Mouse (Mus musculus): ENCODE data around the gene Rfpl4b. TPM values are rescaled to one million over a fixed set of nuclear protein-coding genes. Genes with fewer than 3 reads are reported as not detected.

The Rfpl4b gene
- total RNA-seq (2023), result not detected

DNA sequence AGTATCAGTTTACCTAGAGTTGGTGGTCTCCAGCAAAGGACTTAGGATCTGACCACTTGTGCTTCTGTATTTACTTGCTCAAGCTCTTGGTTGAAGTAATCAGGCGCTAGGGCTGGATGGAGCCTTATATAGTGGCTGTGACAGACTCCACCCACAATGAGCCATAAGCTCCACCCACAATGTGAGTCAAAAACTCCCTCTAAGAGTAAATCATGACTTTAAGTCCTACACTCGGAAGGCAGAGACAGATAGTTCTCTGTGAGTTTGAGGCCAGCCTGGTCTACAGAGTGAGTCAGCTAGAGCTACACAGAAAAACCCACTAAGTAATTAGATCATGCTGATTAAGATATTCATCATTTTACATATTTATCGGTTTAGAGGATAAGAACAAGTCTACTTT, at the start of gene Rfpl4b:
Rfpl4b (minus strand) TSS at position 101 of the 400 bp plus-strand sequence.

Other genes starting within 250 kb of the Rfpl4b start
- under 1 TPM; 0.47 to 0.58 TPM for gene Lama4, start 143.7 kb upstream of the Rfpl4b start, total RNA-seq (2023)

All from monocyte, adult 59 days (primary cell).